Mouse (Mus musculus) limb, embryonic 11.5 days (tissue): ENCODE data around the gene Arhgap21. TPM values are rescaled to one million over a fixed set of nuclear protein-coding genes. Genes with fewer than 3 reads are reported as not detected.
A peak's percentile ranks its signal among the peaks of the same experiment; 100 is the strongest.

ENCODE experiments used
- ATAC-seq: fragments of 200-750 bp; cut with Nextera tagmentation; 2 replicates; pipeline ENCODE4 v1.8.0; 2017; ENCODE audit warnings: low read depth; ENCODE audit not compliant: insufficient number of reproducible peaks, low FRiP score, low TSS enrichment
- DNase-seq: peaks from one replicate; pipeline ENCODE4 v3.0.0-alpha.2; 2015; ENCODE audit warnings: low spot score
- H3K27ac ChIP-seq: fragments of 300-500 bp; sonication (generic); replicated peaks from 2 replicates; pipeline ENCODE4 v1.5.1; 2014; ENCODE audit warnings: low read depth, mild to moderate bottlenecking, low read length
- H3K27me3 ChIP-seq: fragments of 300-500 bp; sonication (generic); 2 replicates; pipeline ENCODE4 v1.6.1; 2014; ENCODE audit warnings: mild to moderate bottlenecking, low read length, mixed read lengths; ENCODE audit not compliant: control insufficient read depth, insufficient read depth
- H3K36me3 ChIP-seq: fragments of 300-500 bp; sonication (generic); 2 replicates; pipeline ENCODE4 v1.6.1; 2014; ENCODE audit warnings: mild to moderate bottlenecking, low read length, moderate library complexity, mixed read lengths; ENCODE audit not compliant: control insufficient read depth, insufficient read depth
- H3K4me1 ChIP-seq: fragments of 300-500 bp; sonication (generic); 2 replicates; pipeline ENCODE4 v1.6.1; 2014; ENCODE audit warnings: low read length, mixed read lengths; ENCODE audit not compliant: control insufficient read depth, insufficient read depth
- H3K4me2 ChIP-seq: fragments of 300-500 bp; sonication (generic); 2 replicates; pipeline ENCODE4 v1.6.1; 2014; ENCODE audit warnings: low read depth, mild to moderate bottlenecking, moderate library complexity; ENCODE audit not compliant: severe bottlenecking
- H3K4me3 ChIP-seq: fragments of 300-500 bp; sonication (generic); 2 replicates; pipeline ENCODE4 v1.5.1; 2014; ENCODE audit warnings: low read depth, low read length
- H3K9ac ChIP-seq: fragments of 300-500 bp; sonication (generic); 2 replicates; pipeline ENCODE4 v1.6.1; 2014; ENCODE audit warnings: mild to moderate bottlenecking, low read length
- H3K9me3 ChIP-seq: fragments of 300-500 bp; sonication (generic); 2 replicates; pipeline ENCODE4 v1.6.1; 2016; ENCODE audit warnings: low read length; ENCODE audit not compliant: control insufficient read depth
- WGBS: fragments of 180-500 bp; shearing (Covaris S2); extraction: QIAGEN DNeasy Blood & Tissue Kit; methylation state at CpG from one replicate; pipeline ENCODE4 v1.1.7; 2014; 5-methylcytosine and 5-hydroxymethylcytosine counted together
- polyA plus RNA-seq: library from polyadenylated mRNA; unstranded; fragments of >200 nt; fragmentation: Nextera tagmentation; extraction: Ambion mirVana; gene quantifications from 2 replicates; pipeline ENCODE4 v1.2.1, GENCODE M21; 2014

Gene Arhgap21
- polyA plus RNA-seq, 1 experiment from 2014 or later: 16.9 TPM

- H3K27ac ChIP-seq: no peak overlapping the region
- H3K9ac ChIP-seq: no peak overlapping the region
- ATAC-seq: no peak
- H3K9me3 ChIP-seq: no peaks in the 10 kb centered on the region
- H3K4me3 ChIP-seq: no peak overlapping the region
- no peaks in the 10 kb centered on the region; the same call in 1 of the 2 replicates for H3K36me3 ChIP-seq
- H3K4me2 ChIP-seq: no peak overlapping the region
- no peaks in the 10 kb centered on the region for H3K27me3 ChIP-seq
- H3K4me1 ChIP-seq: no peaks in the 10 kb centered on the region
- 91% methylated on average over 2 of the region's 2 CpGs for WGBS
- no peak for DNase-seq
These were observed 104.1 kb downstream of the Arhgap21 start for GRCm38 (mm10) chr2:20864569-20864968.

GRCm38 (mm10) chr2:20860756-20861155, 107.9 kb downstream of the Arhgap21 start:
- no peaks in the 10 kb centered on the region for H3K9me3 ChIP-seq
- H3K27me3 ChIP-seq: no peaks in the 10 kb centered on the region
- H3K36me3 ChIP-seq: no peaks in the 10 kb centered on the region; the same call in 1 of the 2 replicates
- no peak overlapping the region for H3K9ac ChIP-seq
- DNase-seq: no peak
- no peak overlapping the region for H3K27ac ChIP-seq
- no peak overlapping the region for H3K4me2 ChIP-seq
- 90% methylated on average over 5 of the region's 5 CpGs for WGBS
- ATAC-seq: no peak
- H3K4me3 ChIP-seq: no peak overlapping the region
- no peaks in the 10 kb centered on the region for H3K4me1 ChIP-seq

GRCm38 (mm10) chr2:20849346-20849745, 119.3 kb downstream of the Arhgap21 start:
- H3K9me3 ChIP-seq: no peaks in the 10 kb centered on the region
- ATAC-seq: no peak
- 93% methylated on average over 18 of the region's 18 CpGs for WGBS

GRCm38 (mm10) chr2:20831608-20832406, 136.9 kb downstream of the Arhgap21 start:
- 73% methylated on average over 3 of the region's 3 CpGs for WGBS
- Histone ChIP-seq H3K27ac (no peak overlapping the region), H3K9ac (no peak overlapping the region), H3K9me3 (no peaks in the 10 kb centered on the region), H3K4me2 (no peak overlapping the region), H3K36me3 (no peaks in the 10 kb centered on the region), H3K4me3 (no peak overlapping the region), H3K4me1 (no peaks in the 10 kb centered on the region), H3K27me3 (no peaks in the 10 kb centered on the region)
- ATAC-seq: no peak
- no peak for DNase-seq

More at GRCm38 (mm10) chr2:20849346-20849745, 119.3 kb downstream of the Arhgap21 start:
- Histone ChIP-seq H3K4me2 (no peak overlapping the region), H3K27me3 (no peaks in the 10 kb centered on the region), H3K36me3 (peaks cover 19% of the 10 kb centered on the region; the same call in 1 of the 2 replicates), H3K4me3 (no peak overlapping the region), H3K4me1 (no peaks in the 10 kb centered on the region), H3K9ac (no peak overlapping the region), H3K27ac (no peak overlapping the region)
- DNase-seq: no peak

GRCm38 (mm10) chr2:20830882-20831281, 137.8 kb downstream of the Arhgap21 start:
- WGBS: 64% methylated on average over 3 of the region's 3 CpGs

GRCm38 (mm10) chr2:20826258-20826657, 142.4 kb downstream of the Arhgap21 start:
- Histone ChIP-seq H3K4me3 (no peak overlapping the region), H3K4me2 (no peak overlapping the region), H3K4me1 (no peaks in the 10 kb centered on the region), H3K9me3 (no peaks in the 10 kb centered on the region), H3K27me3 (no peaks in the 10 kb centered on the region), H3K36me3 (no peaks in the 10 kb centered on the region), H3K9ac (no peak overlapping the region), H3K27ac (no peak overlapping the region)
- ATAC-seq (no peak), DNase-seq (no peak)

More at GRCm38 (mm10) chr2:20830882-20831281, 137.8 kb downstream of the Arhgap21 start:
- DNase-seq: no peak
- Histone ChIP-seq H3K36me3 (no peaks in the 10 kb centered on the region), H3K9me3 (no peaks in the 10 kb centered on the region), H3K9ac (no peak overlapping the region), H3K27me3 (no peaks in the 10 kb centered on the region), H3K4me1 (no peaks in the 10 kb centered on the region), H3K4me2 (no peak overlapping the region), H3K4me3 (no peak overlapping the region), H3K27ac (no peak overlapping the region)
- ATAC-seq: no peak

- Histone ChIP-seq H3K9me3 (no peaks in the 10 kb centered on the region), H3K9ac (no peak overlapping the region), H3K4me2 (no peak overlapping the region), H3K4me3 (no peak overlapping the region), H3K27me3 (no peaks in the 10 kb centered on the region), H3K36me3 (no peaks in the 10 kb centered on the region), H3K27ac (no peak overlapping the region), H3K4me1 (no peaks in the 10 kb centered on the region)
- DNase-seq (no peak), ATAC-seq (no peak)
- 84% methylated on average over 7 of the region's 7 CpGs for WGBS
These were observed 150.5 kb downstream of the Arhgap21 start for GRCm38 (mm10) chr2:20818226-20818625.

GRCm38 (mm10) chr2:20813986-20814385, 154.7 kb downstream of the Arhgap21 start:
- 78% methylated on average over 2 of the region's 2 CpGs for WGBS
- H3K9me3 ChIP-seq: no peaks in the 10 kb centered on the region; the same call in 1 of the 2 replicates
- no peak overlapping the region for H3K4me3 ChIP-seq
- H3K9ac ChIP-seq: no peak overlapping the region
- H3K4me1 ChIP-seq: no peaks in the 10 kb centered on the region
- H3K36me3 ChIP-seq: no peaks in the 10 kb centered on the region
- no peak overlapping the region for H3K4me2 ChIP-seq
- DNase-seq (peak; percentile 33), ATAC-seq (no peak)
- no peaks in the 10 kb centered on the region for H3K27me3 ChIP-seq
- H3K27ac ChIP-seq: no peak overlapping the region
